Mouse (Mus musculus) heart, adult 2 months (tissue): ENCODE data around the gene Sbf2. TPM values are rescaled to one million over a fixed set of nuclear protein-coding genes. Genes with fewer than 3 reads are reported as not detected.

Experiments
- DNase-seq, 2 experiments: peaks; one replicate each; pipeline ENCODE4 v3.0.0; 2021
- H3K27ac ChIP-seq: fragments of 200-600 bp; 2 replicates; pipeline ENCODE4 v1.8.1; 2022
- H3K27me3 ChIP-seq: fragments of 200-500 bp; 2 replicates; pipeline ENCODE4 v1.6.1; 2012; ENCODE audit warnings: mild to moderate bottlenecking, low read length, inconsistent platforms, mixed read lengths; ENCODE audit not compliant: control insufficient read depth, insufficient read depth
- H3K36me3 ChIP-seq: fragments of 200-500 bp; 2 replicates; pipeline ENCODE4 v1.6.1; 2012; ENCODE audit warnings: low read length, inconsistent platforms; ENCODE audit not compliant: control insufficient read depth, insufficient read depth
- H3K4me1 ChIP-seq: fragments of 200-500 bp; 2 replicates; pipeline ENCODE4 v1.6.1; 2011; ENCODE audit warnings: low read length; ENCODE audit not compliant: control insufficient read depth, insufficient read depth
- H3K4me3 ChIP-seq: fragments of 200-600 bp; 2 replicates; pipeline ENCODE4 v1.8.1; 2022
- H3K79me2 ChIP-seq: fragments of 200-500 bp; replicated peaks from 2 replicates; pipeline ENCODE4 v1.6.1; 2012; ENCODE audit warnings: mild to moderate bottlenecking, inconsistent platforms, low read length, moderate library complexity, mixed read lengths; ENCODE audit not compliant: control insufficient read depth, insufficient read depth
- H3K9ac ChIP-seq: fragments of 200-500 bp; 2 replicates; pipeline ENCODE4 v1.6.1; 2012; ENCODE audit warnings: low read depth, mild to moderate bottlenecking, control low read depth, inconsistent platforms, low read length, mixed read lengths
- CTCF ChIP-seq: fragments of 200-600 bp; IDR thresholded peaks from 2 replicates; pipeline ENCODE4 v1.8.1; 2022; ENCODE audit warnings: antibody characterized with exemption, mild to moderate bottlenecking, moderate library complexity
- EP300 ChIP-seq: fragments of 200-500 bp; IDR thresholded peaks from 2 replicates; pipeline ENCODE4 v1.6.1; 2011; ENCODE audit warnings: low read depth, low read length, control low read depth; ENCODE audit not compliant: insufficient read depth
- POLR2A ChIP-seq: fragments of 200-500 bp; IDR thresholded peaks from 2 replicates; pipeline ENCODE4 v1.6.1; 2011; ENCODE audit warnings: mild to moderate bottlenecking, low read depth, low read length, control low read depth; ENCODE audit not compliant: insufficient read depth
- WGBS: fragments of 180-500 bp; shearing (Covaris S2); methylation state at CpG from one replicate; pipeline ENCODE4 v1.1.7; 2018; 5-methylcytosine and 5-hydroxymethylcytosine counted together
- intact Hi-C: fragments of 180-260 bp; cut with DNase I; formaldehyde crosslinking; loops from one replicate; pipeline ENCODE4 v1.15.1; 2025
- polyA plus RNA-seq: library from polyadenylated mRNA; depleted of rRNA; stranded (reverse); fragments of >200 nt; gene quantifications from 2 replicates; pipeline ENCODE4 v1.2.3, GENCODE M21; 2012
- total RNA-seq, 2 experiments: library from RNA; stranded (reverse); gene quantifications; 2 replicates each; pipeline ENCODE4 v1.2.3; 2021

The Sbf2 gene
- total and polyA plus RNA-seq, 3 experiments, result 16.1 to 40.4 (median 39.7) TPM

DNA sequence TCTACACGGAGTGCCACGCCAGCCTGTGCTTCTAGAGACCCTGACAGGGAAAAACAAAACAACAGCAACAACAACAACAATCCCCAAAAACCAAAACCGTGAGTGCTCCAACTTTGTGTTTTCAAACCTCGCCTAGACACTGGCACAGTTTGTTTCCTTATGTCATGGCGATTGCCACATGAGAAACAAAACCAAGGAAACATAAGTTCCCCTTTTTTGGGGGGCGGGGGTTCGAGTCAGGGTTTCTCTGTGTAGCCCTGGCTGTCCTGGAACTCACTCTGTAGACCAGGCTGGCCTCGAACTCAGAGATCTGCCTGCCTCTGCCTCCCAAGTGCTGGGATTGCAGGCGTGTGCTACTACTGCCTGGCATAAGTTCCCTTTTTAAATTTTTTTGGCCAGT is 346.7 kb downstream of the Sbf2 start:
- no peak overlapping the region for H3K9ac ChIP-seq
- H3K4me1 ChIP-seq, result peaks cover 2% of the 10 kb centered on the region; the same call in 1 of the 2 replicates
- H3K36me3 ChIP-seq, result no peaks in the 10 kb centered on the region; the same call in 1 of the 2 replicates
- WGBS, result 89% methylated on average over 9 of the region's 9 CpGs
- intact Hi-C loops, result loop anchor here (5.0 kb wide), 1 partner anchor 146 kb away; the partner anchor contains the start of gene Wee1
- TF ChIP-seq CTCF, result no peak
- TF ChIP-seq POLR2A, result no peak
- TF ChIP-seq EP300, result no peak
- no peaks in the 10 kb centered on the region; the same call in 1 of the 2 replicates for H3K79me2 ChIP-seq
- no peak for DNase-seq
- no peak overlapping the region for H3K27ac ChIP-seq
- H3K4me3 ChIP-seq, result no peak overlapping the region
- no peaks in the 10 kb centered on the region for H3K27me3 ChIP-seq

DNA sequence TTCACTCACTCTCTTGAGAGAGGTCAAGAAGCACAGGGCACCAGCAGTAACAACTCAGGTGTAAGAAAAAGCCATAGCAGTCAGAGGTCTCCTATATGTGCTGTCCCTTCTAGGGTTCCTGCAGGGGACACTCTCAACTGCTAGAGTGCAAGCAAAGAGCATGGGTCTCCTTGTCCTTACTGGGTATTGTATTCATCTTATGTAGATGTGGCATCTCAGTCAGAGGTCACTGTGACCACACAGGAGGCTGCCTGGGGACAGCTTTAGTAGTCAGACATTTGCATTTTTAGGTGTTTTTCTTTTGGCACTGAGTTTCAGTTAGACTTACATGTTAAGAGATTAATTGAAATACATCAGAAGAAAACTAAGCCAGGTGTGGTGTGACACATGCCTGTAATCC is 347.7 kb downstream of the Sbf2 start:
- intact Hi-C loops, result loop anchor here (5.0 kb wide), 1 partner anchor 145 kb away; the partner anchor contains the start of gene Wee1
- peaks cover 2% of the 10 kb centered on the region for H3K4me1 ChIP-seq

DNA sequence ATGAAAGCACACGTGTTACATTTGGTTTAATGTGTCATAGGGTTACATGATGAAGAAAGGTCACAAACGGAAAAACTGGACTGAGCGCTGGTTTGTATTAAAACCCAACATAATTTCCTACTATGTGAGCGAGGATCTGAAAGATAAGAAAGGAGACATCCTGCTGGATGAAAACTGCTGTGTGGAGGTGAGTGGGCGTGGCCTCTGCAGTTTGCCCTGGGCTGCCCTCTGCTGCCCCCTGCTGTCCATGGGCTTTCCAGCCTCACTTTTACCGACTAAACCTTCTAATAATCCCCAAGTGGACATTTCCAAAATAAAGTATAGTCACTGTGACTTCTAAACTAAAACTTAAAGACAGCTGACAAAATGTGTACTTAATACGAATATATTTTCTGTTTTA is 348.9 kb downstream of the Sbf2 start:
- TF ChIP-seq POLR2A (no peak), EP300 (peak; percentile 91), CTCF (no peak; the same call in none of the 2 replicates)
- H3K4me3 ChIP-seq, result no peak overlapping the region
- no peaks in the 10 kb centered on the region; the same call in 1 of the 2 replicates for H3K79me2 ChIP-seq
- H3K4me1 ChIP-seq, result no peaks in the 10 kb centered on the region; the same call in none of the 2 replicates
- 18% methylated on average over 7 of the region's 7 CpGs for WGBS
- no peaks in the 10 kb centered on the region for H3K27me3 ChIP-seq
- peaks cover 2% of the 10 kb centered on the region for H3K36me3 ChIP-seq
- peak overlapping the region; percentile 21; the same call in 1 of the 2 replicates for H3K27ac ChIP-seq
- intact Hi-C loops, result loop anchor here (1.0 to 5.0 kb wide), 3 partner anchors 44 to 143 kb away; partner anchors contain the start of genes Swap70 and Wee1
- DNase-seq, result peak; percentile 84 to 93
- H3K9ac ChIP-seq, result no peak overlapping the region

More for the DNA sequence above, 347.7 kb downstream of the Sbf2 start:
- Histone ChIP-seq H3K36me3 (peaks cover 2% of the 10 kb centered on the region), H3K9ac (no peak overlapping the region), H3K79me2 (no peaks in the 10 kb centered on the region; the same call in 1 of the 2 replicates), H3K27me3 (no peaks in the 10 kb centered on the region), H3K27ac (no peak overlapping the region), H3K4me3 (no peak overlapping the region)
- TF ChIP-seq POLR2A (no peak), CTCF (no peak), EP300 (no peak)
- no peak for DNase-seq

DNA sequence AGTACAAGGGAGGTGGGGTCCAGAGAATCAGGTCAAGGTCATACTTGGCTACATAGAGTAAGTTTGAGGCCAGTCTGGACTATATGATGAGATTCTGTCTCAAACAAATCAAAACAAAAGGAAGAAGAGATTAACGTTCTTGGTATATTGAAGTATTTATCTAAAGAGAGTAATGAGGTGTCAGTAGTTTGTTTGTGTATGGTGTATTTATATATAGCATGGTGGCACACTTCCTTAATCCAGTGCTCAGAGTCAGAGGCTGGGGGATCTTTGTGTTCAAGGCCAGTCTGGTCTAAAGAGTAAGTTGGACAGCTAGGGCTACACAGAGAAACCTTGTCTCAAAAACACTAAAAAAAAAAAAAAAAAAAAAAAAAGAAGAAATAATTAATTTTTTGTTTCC is 351.2 kb downstream of the Sbf2 start:
- peaks cover 7% of the 10 kb centered on the region for H3K36me3 ChIP-seq
- peaks cover 10% of the 10 kb centered on the region for H3K4me1 ChIP-seq
- no peak for DNase-seq
- no peak overlapping the region for H3K27ac ChIP-seq
- H3K9ac ChIP-seq, result no peak overlapping the region
- WGBS, result 48% methylated on average over 1 of the region's 1 CpGs
- intact Hi-C loops, result no loop called here
- no peak for TF ChIP-seq EP300
- TF ChIP-seq POLR2A, result no peak
- no peak for TF ChIP-seq CTCF
- no peak overlapping the region for H3K4me3 ChIP-seq
- peaks cover 1% of the 10 kb centered on the region; the same call in 1 of the 2 replicates for H3K79me2 ChIP-seq
- no peaks in the 10 kb centered on the region for H3K27me3 ChIP-seq

DNA sequence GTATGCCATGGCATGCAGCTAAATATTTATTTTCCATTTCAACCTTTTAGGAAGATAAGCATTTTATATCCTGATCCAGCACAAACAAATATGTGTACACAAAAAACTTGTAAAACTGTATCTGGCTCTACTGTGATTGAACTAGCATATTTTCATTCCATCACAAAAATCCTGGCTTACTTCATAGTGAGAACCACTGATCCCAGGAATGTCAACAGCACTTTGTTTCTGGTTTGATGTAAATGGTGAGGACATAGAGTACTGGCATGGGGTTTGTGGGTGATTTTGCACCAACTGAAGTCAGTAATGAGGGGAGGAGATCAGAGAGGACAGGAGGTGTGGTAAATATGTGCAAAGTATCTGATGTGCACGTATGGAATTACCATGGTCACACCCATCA is 352.1 kb downstream of the Sbf2 start:
- H3K27ac ChIP-seq, result no peak overlapping the region
- no peak for TF ChIP-seq POLR2A
- TF ChIP-seq CTCF, result no peak
- no peak for TF ChIP-seq EP300
- peaks cover 7% of the 10 kb centered on the region for H3K36me3 ChIP-seq
- 70% methylated on average over 1 of the region's 1 CpGs for WGBS
- no peak overlapping the region for H3K4me3 ChIP-seq
- no peaks in the 10 kb centered on the region for H3K27me3 ChIP-seq
- intact Hi-C loops, result no loop called here
- H3K79me2 ChIP-seq, result peaks cover 1% of the 10 kb centered on the region; the same call in 1 of the 2 replicates
- H3K9ac ChIP-seq, result no peak overlapping the region
- peaks cover 12% of the 10 kb centered on the region for H3K4me1 ChIP-seq
- no peak for DNase-seq

DNA sequence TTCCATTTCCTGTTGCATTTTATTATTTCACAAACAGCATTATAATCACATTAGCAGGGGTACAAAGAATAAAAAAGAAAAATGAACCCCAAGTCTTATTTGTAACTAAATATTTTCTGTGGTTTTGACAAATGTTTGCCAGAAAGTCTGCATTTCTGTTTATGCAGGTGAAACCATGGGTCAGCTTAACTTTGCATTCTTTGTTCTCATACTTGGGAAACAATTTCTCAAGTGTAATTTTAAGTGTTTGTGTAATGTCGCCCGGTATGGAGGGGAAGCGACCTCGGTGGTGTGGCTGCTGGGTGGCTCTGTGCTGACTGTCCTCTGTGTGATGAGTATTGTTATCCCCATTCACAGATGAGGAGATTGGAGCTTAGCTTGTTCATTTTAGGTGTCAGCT is 352.9 kb downstream of the Sbf2 start:
- peaks cover 7% of the 10 kb centered on the region for H3K36me3 ChIP-seq
- no peak for TF ChIP-seq POLR2A
- no peak for TF ChIP-seq EP300
- no peak for TF ChIP-seq CTCF
- H3K27ac ChIP-seq, result no peak overlapping the region
- peaks cover 14% of the 10 kb centered on the region for H3K4me1 ChIP-seq
- H3K4me3 ChIP-seq, result no peak overlapping the region
- no peaks in the 10 kb centered on the region for H3K27me3 ChIP-seq
- no peak overlapping the region for H3K9ac ChIP-seq
- WGBS, result 65% methylated on average over 4 of the region's 4 CpGs
- peaks cover 1% of the 10 kb centered on the region; the same call in 1 of the 2 replicates for H3K79me2 ChIP-seq
- intact Hi-C loops, result loop anchor here (2.0 kb wide), 1 partner anchor 17 kb away; no protein-coding TSS in a partner anchor
- DNase-seq, result no peak
